Mouse (Mus musculus): ENCODE measurements around the gene Ppa1.

DNA sequence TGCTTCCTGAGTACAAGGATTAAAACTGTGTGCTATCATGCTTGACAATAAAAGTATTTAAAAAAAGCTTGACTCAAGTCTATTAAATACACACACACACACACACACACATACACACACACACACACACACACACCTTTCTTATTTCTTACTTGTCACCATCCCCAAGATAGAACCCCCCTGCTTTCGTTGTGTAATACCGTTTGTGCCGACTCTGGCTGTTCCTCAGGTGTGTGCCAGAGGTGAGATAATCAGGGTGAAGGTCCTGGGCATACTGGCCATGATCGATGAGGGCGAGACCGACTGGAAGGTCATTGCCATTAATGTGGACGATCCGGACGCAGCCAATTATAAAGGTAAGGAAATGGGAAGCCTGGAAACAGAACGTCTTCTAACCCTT lies 16.8 kb downstream of the Ppa1 start:
- no peak for TF ChIP-seq POLR2A (IDR thresholded peaks at IDR 0.05; ENCODE audit: borderline replicate concordance, control insufficient read depth, low read depth, low read length)
- no peak for TF ChIP-seq CTCF (IDR thresholded peaks at IDR 0.05; ENCODE audit: control insufficient read depth, insufficient read depth, low read length)

All from bone marrow, adult 2 months (tissue).